Mouse (Mus musculus) intestine, postnatal 0 days (tissue): ENCODE measurements around the gene Cerkl. TPM values are rescaled to one million over a fixed set of nuclear protein-coding genes. Genes with fewer than 3 reads are reported as not detected.

Experiments used
- ATAC-seq: fragments of 200-750 bp; cut with Nextera tagmentation; 2 replicates; pipeline ENCODE4 v1.8.0; 2017; ENCODE audit warnings: mild to moderate bottlenecking, moderate TSS enrichment, moderate library complexity
- H3K27ac ChIP-seq: fragments of 300-500 bp; sonication (generic); 2 replicates; pipeline ENCODE4 v1.5.1; 2014; ENCODE audit warnings: mild to moderate bottlenecking, low read depth, low read length, moderate library complexity
- H3K27me3 ChIP-seq: fragments of 300-500 bp; sonication (generic); replicated peaks from 2 replicates; pipeline ENCODE4 v1.6.1; 2014; ENCODE audit warnings: low read length, mixed read lengths; ENCODE audit not compliant: control insufficient read depth, insufficient read depth
- H3K36me3 ChIP-seq: fragments of 300-500 bp; sonication (generic); 2 replicates; pipeline ENCODE4 v1.6.1; 2014; ENCODE audit warnings: mild to moderate bottlenecking, moderate library complexity; ENCODE audit not compliant: control insufficient read depth, insufficient read depth
- H3K4me1 ChIP-seq: fragments of 300-500 bp; sonication (generic); replicated peaks from 2 replicates; pipeline ENCODE4 v1.6.1; 2014; ENCODE audit warnings: antibody characterized with exemption, low read length, mixed read lengths; ENCODE audit not compliant: control insufficient read depth, insufficient read depth
- H3K4me2 ChIP-seq: fragments of 300-500 bp; sonication (generic); replicated peaks from 2 replicates; pipeline ENCODE4 v1.6.1; 2014; ENCODE audit warnings: low read depth, mild to moderate bottlenecking, moderate library complexity
- H3K4me3 ChIP-seq: fragments of 300-500 bp; sonication (generic); 2 replicates; pipeline ENCODE4 v1.5.1; 2014; ENCODE audit warnings: low read depth, low read length
- H3K9ac ChIP-seq: fragments of 300-500 bp; sonication (generic); 2 replicates; pipeline ENCODE4 v1.6.1; 2014; ENCODE audit warnings: mild to moderate bottlenecking, low read depth, low read length
- H3K9me3 ChIP-seq: fragments of 300-500 bp; sonication (generic); 2 replicates; pipeline ENCODE4 v1.6.1; 2016; ENCODE audit warnings: mixed run types; ENCODE audit not compliant: control insufficient read depth
- CTCF ChIP-seq: sonication (generic); IDR thresholded peaks from 2 replicates; pipeline ENCODE4 v1.5.1; 2016; ENCODE audit warnings: low read depth, mild to moderate bottlenecking, control low read depth, antibody characterized with exemption, moderate library complexity
- WGBS: fragments of 180-500 bp; shearing (Covaris S2); extraction: QIAGEN DNeasy Blood & Tissue Kit; methylation state at CpG from one replicate; pipeline ENCODE4 v1.1.7; 2014; 5-methylcytosine and 5-hydroxymethylcytosine counted together
- polyA plus RNA-seq: library from polyadenylated mRNA; unstranded; fragments of >200 nt; fragmentation: Nextera tagmentation; extraction: Ambion mirVana; gene quantifications from 2 replicates; pipeline ENCODE4 v1.2.1, GENCODE M21; 2015

The Cerkl gene
- polyA plus RNA-seq, 1 experiment from 2014 or later = 1.2 TPM

GRCm38 (mm10) chr2:79460586-79460985 lies 4.0 kb upstream of the Cerkl start:
- no peak overlapping the region for H3K27ac ChIP-seq
- H3K4me3 ChIP-seq = no peak overlapping the region
- WGBS = 7% methylated on average over 2 of the region's 2 CpGs
- H3K36me3 ChIP-seq = no peaks in the 10 kb centered on the region
- no peaks in the 10 kb centered on the region for H3K4me1 ChIP-seq
- no peak for TF ChIP-seq CTCF
- no peak for ATAC-seq
- no peak overlapping the region for H3K4me2 ChIP-seq
- H3K9ac ChIP-seq = no peak overlapping the region
- peaks cover 50% of the 10 kb centered on the region for H3K27me3 ChIP-seq
- no peaks in the 10 kb centered on the region for H3K9me3 ChIP-seq

DNA sequence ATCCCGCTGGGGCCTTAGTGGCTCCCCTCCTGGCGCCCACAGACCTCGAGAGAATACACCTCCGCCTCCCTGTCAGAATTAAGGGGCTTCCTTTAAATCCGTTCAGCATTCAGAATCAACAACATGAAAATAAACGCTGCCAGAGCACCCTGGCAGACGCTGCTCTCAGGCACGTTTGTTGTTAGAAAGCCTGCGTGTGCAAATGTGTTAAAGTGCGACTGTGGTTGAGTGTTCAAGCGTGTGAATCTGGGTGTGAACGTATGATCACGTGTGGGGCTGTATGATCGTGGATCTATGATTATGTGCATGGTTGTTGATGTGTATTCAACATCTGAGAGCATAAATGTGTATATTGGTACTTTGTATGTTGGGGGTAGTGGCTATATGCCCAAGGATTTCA lies 3.5 kb upstream of the Cerkl start:
- no peak for TF ChIP-seq CTCF
- Histone ChIP-seq H3K9me3 (no peaks in the 10 kb centered on the region), H3K27me3 (peaks cover 55% of the 10 kb centered on the region), H3K36me3 (no peaks in the 10 kb centered on the region), H3K27ac (no peak overlapping the region), H3K4me2 (no peak overlapping the region), H3K9ac (no peak overlapping the region), H3K4me3 (no peak overlapping the region), H3K4me1 (no peaks in the 10 kb centered on the region)
- 10% methylated on average over 14 of the region's 14 CpGs for WGBS
- no peak for ATAC-seq

DNA sequence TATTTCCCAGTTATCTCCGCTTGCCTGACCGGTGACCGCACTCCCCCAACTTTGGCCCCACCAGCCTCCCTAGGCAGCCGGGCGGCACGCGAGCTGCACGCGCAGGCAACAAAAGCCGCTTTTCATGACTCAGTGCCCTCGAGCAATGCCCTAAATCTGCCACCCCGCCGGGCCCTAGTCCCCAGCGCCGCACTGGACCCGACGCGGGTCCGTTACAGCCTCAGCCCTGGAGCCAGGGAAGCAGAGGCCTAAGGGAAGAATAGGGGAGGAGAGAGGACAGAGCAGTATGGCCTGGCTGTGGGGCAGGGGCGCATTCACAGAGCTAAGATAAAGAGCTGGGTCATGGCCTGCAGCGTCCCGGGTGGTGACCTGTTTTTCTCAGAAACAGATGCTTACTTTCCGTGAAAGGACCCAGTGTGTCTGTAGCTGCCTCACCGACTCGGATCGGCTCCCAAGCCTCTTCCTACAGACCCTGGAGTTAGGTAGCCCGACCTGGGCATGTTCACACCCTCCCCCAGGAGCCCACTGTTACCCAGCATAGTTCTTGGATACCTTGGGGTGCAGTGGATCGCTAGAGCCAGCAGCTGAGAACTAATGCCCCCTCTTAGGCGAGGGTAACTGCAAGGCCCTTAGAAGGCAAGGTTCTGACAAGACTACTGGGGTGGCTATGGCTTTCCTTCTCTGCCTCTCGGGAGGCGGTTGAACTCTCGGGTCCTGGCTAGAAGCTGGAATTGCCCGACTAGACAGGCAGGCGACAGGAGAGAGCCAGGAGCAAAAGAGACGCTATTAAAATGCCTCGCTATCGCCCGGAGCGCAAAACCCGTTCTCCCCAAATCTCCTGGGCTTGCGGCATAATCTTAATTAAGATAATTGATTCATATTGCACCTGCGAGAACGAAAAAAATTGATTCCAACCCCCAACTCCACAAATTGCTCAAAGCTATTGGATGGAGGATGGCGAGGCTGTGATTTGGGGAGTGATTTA lies 2.8 kb upstream of the Cerkl start:
- WGBS = 4% methylated on average over 43 of the region's 44 CpGs
- H3K27me3 ChIP-seq = peaks cover 62% of the 10 kb centered on the region
- ATAC-seq = no peak
- no peak overlapping the region for H3K9ac ChIP-seq
- H3K36me3 ChIP-seq = no peaks in the 10 kb centered on the region
- H3K4me1 ChIP-seq = no peaks in the 10 kb centered on the region
- H3K4me2 ChIP-seq = no peak overlapping the region
- no peaks in the 10 kb centered on the region for H3K9me3 ChIP-seq
- no peak overlapping the region for H3K4me3 ChIP-seq
- no peak overlapping the region for H3K27ac ChIP-seq
- TF ChIP-seq CTCF = no peak

DNA sequence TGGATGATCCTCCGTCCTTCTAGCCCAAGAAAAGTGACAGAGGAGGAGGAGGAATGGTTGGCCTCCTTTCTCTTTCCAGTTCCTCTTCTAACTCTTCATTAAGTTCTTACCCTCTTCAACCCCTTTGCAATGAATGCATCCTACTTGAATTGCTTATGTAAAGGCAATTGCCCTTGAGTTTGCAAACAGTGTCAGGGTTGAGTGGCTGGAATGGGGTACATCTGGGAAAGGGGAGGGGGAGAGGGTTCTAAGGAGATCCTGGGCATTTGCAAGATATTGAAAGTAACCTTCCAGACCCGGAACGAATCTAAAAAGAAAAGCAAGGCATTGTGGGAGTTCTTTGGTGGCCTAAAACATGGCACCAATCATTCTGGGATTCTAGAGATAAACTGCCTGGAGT lies 1.3 kb upstream of the Cerkl start:
- Histone ChIP-seq H3K27ac (no peak overlapping the region), H3K4me2 (no peak overlapping the region), H3K27me3 (peaks cover 71% of the 10 kb centered on the region), H3K36me3 (no peaks in the 10 kb centered on the region), H3K4me1 (no peaks in the 10 kb centered on the region), H3K9ac (no peak overlapping the region), H3K9me3 (no peaks in the 10 kb centered on the region), H3K4me3 (no peak overlapping the region)
- TF ChIP-seq CTCF = no peak
- no peak for ATAC-seq
- whole genome bisulfite sequencing = 26% methylated on average over 3 of the region's 3 CpGs

GRCm38 (mm10) chr2:79457434-79457833 lies 849 bp upstream of the Cerkl start:
- no peak overlapping the region for H3K4me3 ChIP-seq
- TF ChIP-seq CTCF = no peak
- no peak overlapping the region for H3K9ac ChIP-seq
- H3K36me3 ChIP-seq = no peaks in the 10 kb centered on the region
- no peaks in the 10 kb centered on the region for H3K9me3 ChIP-seq
- no peak overlapping the region for H3K27ac ChIP-seq
- no peak for ATAC-seq
- H3K4me2 ChIP-seq = no peak overlapping the region
- WGBS = 62% methylated on average over 3 of the region's 3 CpGs
- no peaks in the 10 kb centered on the region for H3K4me1 ChIP-seq
- peaks cover 72% of the 10 kb centered on the region for H3K27me3 ChIP-seq

DNA sequence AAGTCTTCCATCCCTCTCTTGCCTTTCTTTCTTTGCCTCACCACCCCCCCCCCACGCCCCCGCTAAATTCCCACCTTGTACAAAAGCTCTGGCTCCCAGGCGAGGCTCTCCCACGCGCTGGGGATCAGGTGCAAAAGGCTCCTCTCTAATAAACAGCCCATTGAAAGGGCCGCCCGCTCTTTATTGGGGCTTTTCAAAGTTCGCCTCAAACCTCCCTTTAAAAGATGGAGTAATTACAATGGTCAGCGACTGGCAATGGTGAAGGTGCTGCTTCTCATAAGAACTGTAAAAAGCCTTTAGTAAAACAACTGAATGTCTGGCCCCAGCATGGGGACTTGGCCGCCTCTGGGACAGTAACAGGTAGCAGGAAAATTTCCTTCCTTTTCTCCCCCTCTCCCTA lies 939 bp downstream of the Cerkl start:
- no peaks in the 10 kb centered on the region for H3K4me1 ChIP-seq
- no peak overlapping the region for H3K9ac ChIP-seq
- no peak for TF ChIP-seq CTCF
- no peak overlapping the region for H3K4me3 ChIP-seq
- no peak overlapping the region for H3K27ac ChIP-seq
- H3K9me3 ChIP-seq = no peaks in the 10 kb centered on the region
- H3K36me3 ChIP-seq = no peaks in the 10 kb centered on the region
- no peak for ATAC-seq
- no peak overlapping the region for H3K4me2 ChIP-seq
- peaks cover 72% of the 10 kb centered on the region for H3K27me3 ChIP-seq
- WGBS = 6% methylated on average over 10 of the region's 10 CpGs
